ENCODE assay signal across 21 mouse cellular contexts in the genomic region with DNA sequence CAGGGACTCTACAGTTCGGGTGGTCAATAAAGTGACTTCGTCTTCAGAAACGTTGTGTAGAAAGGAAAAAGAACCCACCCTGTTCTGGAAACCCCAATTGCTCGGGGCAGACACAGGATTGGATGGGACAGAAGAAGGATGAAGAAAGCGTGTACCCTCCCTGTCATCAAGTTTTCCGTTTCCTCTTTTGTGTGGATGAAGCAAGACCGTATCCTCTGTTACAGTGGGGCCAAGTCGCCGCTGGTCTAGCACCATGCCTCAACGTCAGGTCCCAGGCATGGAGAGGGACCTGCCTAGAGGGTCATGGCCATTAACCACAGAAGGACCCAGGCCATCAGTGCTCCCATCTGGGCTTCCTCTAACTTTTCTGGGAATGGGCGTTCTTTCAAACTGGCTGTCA. TPM values are rescaled to one million over a fixed set of nuclear protein-coding genes. Genes with fewer than 3 reads are reported as not detected.
DNase-seq lines count a peak whose midpoint lies in the region; ATAC-seq and TF ChIP-seq lines count a peak whose summit lies in the region.
"Had no signal": no experiment of that assay in that cellular context is flagged by ENCODE, and none has a peak within 500 bp of the region (broad histone marks: within the 10 kb centered on the region; RNA-seq: fewer than 3 reads in every experiment).

No protein-coding gene starts in this region.

- DNase-seq in liver, embryonic 11.5 days (ENCODE audit: low spot score), result no peak
- DNase-seq in liver, postnatal 0 days, result no peak
- DNase-seq in retina, embryonic 14.5 days (ENCODE audit: low spot score), result no peak
- no peak for DNase-seq in adrenal gland, postnatal 4 days (ENCODE audit: low spot score in 2 of 2)
- DNase-seq: cerebellum, adult 11-12 months; cerebellum, postnatal 36 days; lung, embryonic 14.5 days; thymus, adult 18-20 months had no signal

- H3K27me3 ChIP-seq in liver, embryonic 15.5 days, result no peaks in the 10 kb centered on the region
- H3K27me3 ChIP-seq in liver, embryonic 11.5 days (replicated peaks; ENCODE audit: control insufficient read depth, insufficient read depth, low read length), result no peaks in the 10 kb centered on the region
- H3K27me3 ChIP-seq in liver, postnatal 0 days (ENCODE audit: insufficient read depth, low read length), result no peaks in the 10 kb centered on the region
- H3K27me3 ChIP-seq: forebrain, embryonic 15.5 days; hindbrain, embryonic 15.5 days; midbrain, embryonic 12.5 days had no signal

- H3K27ac ChIP-seq in liver, embryonic 15.5 days (replicated peaks), result 0 out of 2 replicates have a peak overlapping the region, but pooled peaks have one; percentile 0
- H3K27ac ChIP-seq in liver, embryonic 11.5 days (ENCODE audit: low read depth, low read length), result no peak overlapping the region
- peak overlapping the region; percentile 93 for H3K27ac ChIP-seq in bone marrow macrophage, adult 2 months (ENCODE audit: insufficient read depth, low read depth, low read length)
- H3K27ac ChIP-seq in liver, postnatal 0 days (ENCODE audit: low read depth), result peak overlapping the region; percentile 74
- H3K27ac ChIP-seq: forebrain, embryonic 15.5 days; hindbrain, embryonic 15.5 days; kidney, postnatal 0 days; midbrain, embryonic 12.5 days had no signal

- peaks cover 6% of the 10 kb centered on the region for H3K4me1 ChIP-seq in liver, embryonic 15.5 days (replicated peaks)
- H3K4me1 ChIP-seq in liver, embryonic 11.5 days (replicated peaks; ENCODE audit: control insufficient read depth, insufficient read depth, low read length), result no peaks in the 10 kb centered on the region
- peaks cover 49% of the 10 kb centered on the region for H3K4me1 ChIP-seq in bone marrow macrophage, adult 2 months (ENCODE audit: control insufficient read depth, insufficient read depth, low read length)
- H3K4me1 ChIP-seq in liver, postnatal 0 days (ENCODE audit: insufficient read depth), result peaks cover 3% of the 10 kb centered on the region; the same call in 1 of the 2 replicates
- H3K4me1 ChIP-seq: forebrain, embryonic 15.5 days; hindbrain, embryonic 15.5 days; midbrain, embryonic 12.5 days had no signal

- peak; percentile 37; the same call in 1 of the 2 replicates for ATAC-seq in liver, embryonic 15.5 days (ENCODE audit: insufficient read depth)
- no peak for ATAC-seq in liver, embryonic 11.5 days (replicated peaks; ENCODE audit: low FRiP score)
- ATAC-seq in liver, postnatal 0 days, result peak; percentile 52; the same call in 1 of the 2 replicates
- peak; percentile 76 for ATAC-seq in neutrophil, adult 5-6 weeks (ENCODE audit: extremely low read depth, insufficient number of reproducible peaks, low FRiP score, poor library complexity, severe bottlenecking)
- ATAC-seq: forebrain, embryonic 15.5 days; intestine, embryonic 16.5 days had no signal

- H3K9me3 ChIP-seq in liver, embryonic 15.5 days (replicated peaks), result no peaks in the 10 kb centered on the region
- H3K9me3 ChIP-seq in liver, embryonic 11.5 days (ENCODE audit: control insufficient read depth, low read length), result no peaks in the 10 kb centered on the region
- no peaks in the 10 kb centered on the region for H3K9me3 ChIP-seq in liver, postnatal 0 days (ENCODE audit: low read length)
- H3K9me3 ChIP-seq: forebrain, embryonic 15.5 days; hindbrain, embryonic 15.5 days; midbrain, embryonic 12.5 days had no signal

- no peak for TF ChIP-seq CTCF in bone marrow macrophage, adult 2 months (IDR thresholded peaks at IDR 0.05; ENCODE audit: low read depth, low read length)
- TF ChIP-seq CTCF in liver, postnatal 0 days (IDR thresholded peaks at IDR 0.05; ENCODE audit: low read depth), result no peak

- no peaks in the 10 kb centered on the region for H3K36me3 ChIP-seq in liver, embryonic 15.5 days (replicated peaks)
- H3K36me3 ChIP-seq in liver, embryonic 11.5 days (ENCODE audit: control insufficient read depth, insufficient read depth, low read length), result no peaks in the 10 kb centered on the region
- no peaks in the 10 kb centered on the region for H3K36me3 ChIP-seq in liver, postnatal 0 days (replicated peaks; ENCODE audit: insufficient read depth, low read length)
- H3K36me3 ChIP-seq: forebrain, embryonic 15.5 days; hindbrain, embryonic 15.5 days; midbrain, embryonic 12.5 days had no signal

- no peak for TF ChIP-seq EP300 in liver, postnatal 0 days (IDR thresholded peaks at IDR 0.05; ENCODE audit: low read depth)

- TF ChIP-seq POLR2A in bone marrow macrophage, adult 2 months (IDR thresholded peaks at IDR 0.05; ENCODE audit: borderline replicate concordance, low read depth, low read length), result no peak

- no peak overlapping the region for H3K4me3 ChIP-seq in liver, embryonic 15.5 days (replicated peaks)
- no peak overlapping the region for H3K4me3 ChIP-seq in liver, embryonic 11.5 days (ENCODE audit: low read depth, low read length)
- H3K4me3 ChIP-seq in bone marrow macrophage, adult 2 months (ENCODE audit: insufficient read depth, low read length), result peak overlapping the region; percentile 62
- peak overlapping the region; percentile 35 for H3K4me3 ChIP-seq in liver, postnatal 0 days (ENCODE audit: low read depth, low read length)
- H3K4me3 ChIP-seq: erythroblast, embryonic 14.5 days; forebrain, embryonic 15.5 days; hindbrain, embryonic 15.5 days; midbrain, embryonic 12.5 days; myocyte had no signal

- 54% methylated on average over 11 of the region's 11 CpGs for WGBS in liver, embryonic 15.5 days (ENCODE audit: insufficient replicate concordance)
- WGBS in liver, embryonic 11.5 days, result 68% methylated on average over 11 of the region's 11 CpGs
- WGBS in liver, postnatal 0 days (ENCODE audit: insufficient replicate concordance), result 64% methylated on average over 11 of the region's 11 CpGs

- H3K4me2 ChIP-seq in liver, embryonic 15.5 days, result no peak overlapping the region
- H3K4me2 ChIP-seq in liver, embryonic 11.5 days, result no peak overlapping the region
- H3K4me2 ChIP-seq in liver, postnatal 0 days (ENCODE audit: low read depth, low read length), result 0 out of 2 replicates have a peak overlapping the region, but pooled peaks have one; percentile 9
- H3K4me2 ChIP-seq: forebrain, embryonic 15.5 days; hindbrain, embryonic 15.5 days; lung, embryonic 14.5 days; midbrain, embryonic 12.5 days had no signal

- no peak overlapping the region for H3K9ac ChIP-seq in liver, embryonic 15.5 days
- H3K9ac ChIP-seq in liver, embryonic 11.5 days (ENCODE audit: low read depth, low read length), result no peak overlapping the region
- H3K9ac ChIP-seq in liver, postnatal 0 days (replicated peaks), result no peak overlapping the region
- H3K9ac ChIP-seq: forebrain, embryonic 15.5 days; hindbrain, embryonic 15.5 days; lung, embryonic 14.5 days; midbrain, embryonic 12.5 days had no signal

RNA-seq across cellular contexts. Expression of gene C5ar1, which starts 1.5 kb away (rescaled TPM):
- 3.5 and 3.6 TPM in 2 replicates for polyA plus RNA-seq in liver, embryonic 15.5 days (2015; fragmentation: Nextera tagmentation; extraction: Ambion mirVana)
- polyA plus RNA-seq in liver, embryonic 11.5 days (2014; fragmentation: Nextera tagmentation; extraction: Ambion mirVana), result 2.8 and 3.4 TPM in 2 replicates
- 463 and 511 TPM in 2 replicates for polyA plus RNA-seq in bone marrow macrophage, adult 2 months (2012; ENCODE audit: insufficient read depth, insufficient read length, missing spikeins)
- 5.5 and 6.9 TPM in 2 replicates for polyA plus RNA-seq in liver, postnatal 0 days (2015; fragmentation: Nextera tagmentation; extraction: Ambion mirVana)
- total RNA-seq in neutrophil, adult 5-6 weeks (2017), result 119 and 133 TPM in 2 replicates
- 1 to 10 TPM; 4.8 to 6.2 TPM for total RNA-seq in adrenal gland, postnatal 4 days (2021)
- total RNA-seq: MEL had no signal
- polyA plus RNA-seq: erythroblast, embryonic 14.5 days; myocyte had no signal

RNA-seq across cellular contexts. Expression of gene C5ar2, which starts 13.9 kb away (rescaled TPM):
- polyA plus RNA-seq in liver, embryonic 15.5 days (2015; fragmentation: Nextera tagmentation; extraction: Ambion mirVana), result 0.89 and 1.0 TPM in 2 replicates
- polyA plus RNA-seq in liver, embryonic 11.5 days (2014; fragmentation: Nextera tagmentation; extraction: Ambion mirVana), result 1.3 and 1.8 TPM in 2 replicates
- 18.4 and 18.5 TPM in 2 replicates for polyA plus RNA-seq in bone marrow macrophage, adult 2 months (2012; ENCODE audit: insufficient read depth, insufficient read length, missing spikeins)
- polyA plus RNA-seq in liver, postnatal 0 days (2015; fragmentation: Nextera tagmentation; extraction: Ambion mirVana), result 0.92 and 1.2 TPM in 2 replicates
- total RNA-seq in neutrophil, adult 5-6 weeks (2017), result 74.4 and 76.5 TPM in 2 replicates
- under 1 TPM; 0.45 to 0.48 TPM for total RNA-seq in adrenal gland, postnatal 4 days (2021)
- polyA plus RNA-seq: embryonic facial prominence, embryonic 11.5 days; forebrain, embryonic 15.5 days; limb, embryonic 11.5 days; myocyte had no signal

RNA-seq across cellular contexts. Expression of gene Inafm1, which starts 15.6 kb away (rescaled TPM):
- 4.4 and 5.4 TPM in 2 replicates for polyA plus RNA-seq in liver, embryonic 15.5 days (2015; fragmentation: Nextera tagmentation; extraction: Ambion mirVana)
- polyA plus RNA-seq in liver, embryonic 11.5 days (2014; fragmentation: Nextera tagmentation; extraction: Ambion mirVana), result 9.3 and 10.6 TPM in 2 replicates
- polyA plus RNA-seq in bone marrow macrophage, adult 2 months (2012; ENCODE audit: insufficient read depth, insufficient read length, missing spikeins), result 11.7 and 14.0 TPM in 2 replicates
- polyA plus RNA-seq in liver, postnatal 0 days (2015; fragmentation: Nextera tagmentation; extraction: Ambion mirVana), result 7.5 and 8.4 TPM in 2 replicates
- total RNA-seq in neutrophil, adult 5-6 weeks (2017), result 10.1 and 13.2 TPM in 2 replicates
- 10 to 100 TPM; 35.6 to 41.5 TPM for total RNA-seq in adrenal gland, postnatal 4 days (2021)

RNA-seq across cellular contexts. Expression of gene Ccdc9, which starts 28.8 kb away (rescaled TPM):
- polyA plus RNA-seq in liver, embryonic 15.5 days (2015; fragmentation: Nextera tagmentation; extraction: Ambion mirVana), result 10.3 and 12.3 TPM in 2 replicates
- 21.7 and 25.3 TPM in 2 replicates for polyA plus RNA-seq in liver, embryonic 11.5 days (2014; fragmentation: Nextera tagmentation; extraction: Ambion mirVana)
- 143 and 146 TPM in 2 replicates for polyA plus RNA-seq in bone marrow macrophage, adult 2 months (2012; ENCODE audit: insufficient read depth, insufficient read length, missing spikeins)
- polyA plus RNA-seq in liver, postnatal 0 days (2015; fragmentation: Nextera tagmentation; extraction: Ambion mirVana), result 5.7 and 8.8 TPM in 2 replicates
- total RNA-seq in neutrophil, adult 5-6 weeks (2017), result 143 and 164 TPM in 2 replicates
- 100 to 1,000 TPM; 103 to 116 TPM for total RNA-seq in adrenal gland, postnatal 4 days (2021)

RNA-seq across cellular contexts. Expression of gene Dhx34, which starts 36.0 kb away (rescaled TPM):
- polyA plus RNA-seq in liver, embryonic 15.5 days (2015; fragmentation: Nextera tagmentation; extraction: Ambion mirVana), result 5.6 and 6.1 TPM in 2 replicates
- polyA plus RNA-seq in liver, embryonic 11.5 days (2014; fragmentation: Nextera tagmentation; extraction: Ambion mirVana), result 13.8 and 14.4 TPM in 2 replicates
- polyA plus RNA-seq in bone marrow macrophage, adult 2 months (2012; ENCODE audit: insufficient read depth, insufficient read length, missing spikeins), result 21.3 and 23.1 TPM in 2 replicates
- polyA plus RNA-seq in liver, postnatal 0 days (2015; fragmentation: Nextera tagmentation; extraction: Ambion mirVana), result 3.6 and 3.9 TPM in 2 replicates
- 12.5 and 12.9 TPM in 2 replicates for total RNA-seq in neutrophil, adult 5-6 weeks (2017)
- total RNA-seq in adrenal gland, postnatal 4 days (2021), result 10 to 100 TPM; 20.9 to 21.9 TPM

Comparison
In these comparisons a context has a peak if more than half of its experiments do, and no peak if none do; other contexts are left out.
1. H3K4me3 ChIP-seq: peak in bone marrow macrophage, adult 2 months (single experiment) and liver, postnatal 0 days (single experiment); none in liver, embryonic 15.5 days (single experiment) and liver, embryonic 11.5 days (single experiment).
2. RNA of gene C5ar1, which starts 1.5 kb away (polyA plus RNA-seq): 463 to 511 TPM in bone marrow macrophage, adult 2 months; 5.5 to 6.9 TPM in liver, postnatal 0 days, 3.5 to 3.6 TPM in liver, embryonic 15.5 days and 2.8 to 3.4 TPM in liver, embryonic 11.5 days; every median in the first group is over 10 times any median in the second.